Mouse (Mus musculus): Measurements from ENCODE around the gene Foxa1. TPM values are rescaled to one million over a fixed set of nuclear protein-coding genes. Genes with fewer than 3 reads are reported as not detected.

Foxa1 gene
- polyA plus RNA-seq (2012; fragmentation: generic; extraction: Trizol): not detected

- H3K4me3 ChIP-seq: no peak within 1 kb of the TSS
- no peaks in the 10 kb centered on the region for H3K27me3 ChIP-seq (ENCODE audit: control insufficient read depth, insufficient read depth, insufficient read length)
- H3K36me3 ChIP-seq (ENCODE audit: control insufficient read depth, insufficient read depth): no peaks in the 10 kb centered on the region
- no peaks in the 10 kb centered on the region for H3K79me2 ChIP-seq (ENCODE audit: control insufficient read depth, insufficient read depth)
- H3K4me2 ChIP-seq (ENCODE audit: low read depth): no peak within 1 kb of the TSS
- TF ChIP-seq MYOG (IDR thresholded peaks at IDR 0.05; ENCODE audit: control insufficient read depth in 1 of 3, insufficient read depth in 1 of 3, insufficient read length in 2 of 3, low read depth in 2 of 3) (no peak), REST (IDR thresholded peaks at IDR 0.05; ENCODE audit: insufficient read depth, insufficient read length) (no peak), TCF12 (IDR thresholded peaks at IDR 0.05; ENCODE audit: insufficient read depth, poor library complexity, severe bottlenecking) (no peak), CEBPB (IDR thresholded peaks at IDR 0.05; ENCODE audit: insufficient read depth, poor library complexity, severe bottlenecking) (no peak), USF1 (IDR thresholded peaks at IDR 0.05; ENCODE audit: low read depth) (no peak), MYOD1 (IDR thresholded peaks at IDR 0.05; ENCODE audit: control insufficient read depth in 1 of 3, insufficient read length in 2 of 3, low read depth in 2 of 3) (no peak), MAX (IDR thresholded peaks at IDR 0.05; ENCODE audit: low read depth) (no peak), POLR2A (IDR thresholded peaks at IDR 0.05; ENCODE audit: insufficient read length, low read depth) (no peak), TCF3 (IDR thresholded peaks at IDR 0.05; ENCODE audit: insufficient read length, low read depth) (no peak), POLR2AphosphoS2 (IDR thresholded peaks at IDR 0.05; ENCODE audit: insufficient read length, low read depth) (no peak), SRF (IDR thresholded peaks at IDR 0.05; ENCODE audit: control insufficient read depth, insufficient read length, low read depth) (no peak), E2F4 (IDR thresholded peaks at IDR 0.05; ENCODE audit: insufficient read depth) (no peak)
- no peak within 1 kb of the TSS for H3ac ChIP-seq (ENCODE audit: control insufficient read depth, insufficient read length)
Observed at GRCm38 (mm10) chr12:57546415-57547201, at the start of gene Foxa1. TSS of gene Foxa1 (minus strand) at chr12:57546916.

GRCm38 (mm10) chr12:57575931-57576628 lies 29.4 kb upstream of the Foxa1 start:
- no peaks in the 10 kb centered on the region for H3K36me3 ChIP-seq (ENCODE audit: control insufficient read depth, insufficient read depth)
- H3ac ChIP-seq (ENCODE audit: control insufficient read depth, insufficient read length): no peak overlapping the region
- H3K4me2 ChIP-seq (ENCODE audit: low read depth): no peak overlapping the region
- H3K79me2 ChIP-seq (ENCODE audit: control insufficient read depth, insufficient read depth): no peaks in the 10 kb centered on the region
- H3K27me3 ChIP-seq (ENCODE audit: control insufficient read depth, insufficient read depth, insufficient read length): no peaks in the 10 kb centered on the region
- TF ChIP-seq CEBPB (IDR thresholded peaks at IDR 0.05; ENCODE audit: insufficient read depth, poor library complexity, severe bottlenecking): no peak
- no peak for TF ChIP-seq MAX (IDR thresholded peaks at IDR 0.05; ENCODE audit: low read depth)
- TF ChIP-seq USF1 (IDR thresholded peaks at IDR 0.05; ENCODE audit: low read depth): no peak
- TF ChIP-seq MYOG (IDR thresholded peaks at IDR 0.05; ENCODE audit: control insufficient read depth in 1 of 3, insufficient read depth in 1 of 3, insufficient read length in 2 of 3, low read depth in 2 of 3): no peak
- TF ChIP-seq MYOD1 (IDR thresholded peaks at IDR 0.05; ENCODE audit: control insufficient read depth in 1 of 3, insufficient read length in 2 of 3, low read depth in 2 of 3): no peak
- no peak for TF ChIP-seq REST (IDR thresholded peaks at IDR 0.05; ENCODE audit: insufficient read depth, insufficient read length)
- TF ChIP-seq SRF (IDR thresholded peaks at IDR 0.05; ENCODE audit: control insufficient read depth, insufficient read length, low read depth): no peak
- TF ChIP-seq POLR2AphosphoS2 (IDR thresholded peaks at IDR 0.05; ENCODE audit: insufficient read length, low read depth): no peak
- no peak for TF ChIP-seq POLR2A (IDR thresholded peaks at IDR 0.05; ENCODE audit: insufficient read length, low read depth)
- no peak for TF ChIP-seq E2F4 (IDR thresholded peaks at IDR 0.05; ENCODE audit: insufficient read depth)
- no peak for TF ChIP-seq TCF3 (IDR thresholded peaks at IDR 0.05; ENCODE audit: insufficient read length, low read depth)
- TF ChIP-seq TCF12 (IDR thresholded peaks at IDR 0.05; ENCODE audit: insufficient read depth, poor library complexity, severe bottlenecking): no peak
- H3K4me3 ChIP-seq: no peak overlapping the region

- no peaks in the 10 kb centered on the region for H3K36me3 ChIP-seq (ENCODE audit: control insufficient read depth, insufficient read depth)
- no peak overlapping the region for H3K4me2 ChIP-seq (ENCODE audit: low read depth)
- no peak overlapping the region for H3ac ChIP-seq (ENCODE audit: control insufficient read depth, insufficient read length)
- no peaks in the 10 kb centered on the region for H3K27me3 ChIP-seq (ENCODE audit: control insufficient read depth, insufficient read depth, insufficient read length)
- H3K4me3 ChIP-seq: no peak overlapping the region
- H3K79me2 ChIP-seq (ENCODE audit: control insufficient read depth, insufficient read depth): no peaks in the 10 kb centered on the region
- TF ChIP-seq MYOD1 (IDR thresholded peaks at IDR 0.05; ENCODE audit: control insufficient read depth in 1 of 3, insufficient read length in 2 of 3, low read depth in 2 of 3): no peak
- TF ChIP-seq MYOG (IDR thresholded peaks at IDR 0.05; ENCODE audit: control insufficient read depth in 1 of 3, insufficient read depth in 1 of 3, insufficient read length in 2 of 3, low read depth in 2 of 3): no peak
- no peak for TF ChIP-seq MAX (IDR thresholded peaks at IDR 0.05; ENCODE audit: low read depth)
- TF ChIP-seq CEBPB (IDR thresholded peaks at IDR 0.05; ENCODE audit: insufficient read depth, poor library complexity, severe bottlenecking): no peak
- TF ChIP-seq REST (IDR thresholded peaks at IDR 0.05; ENCODE audit: insufficient read depth, insufficient read length): no peak
- TF ChIP-seq E2F4 (IDR thresholded peaks at IDR 0.05; ENCODE audit: insufficient read depth): no peak
- TF ChIP-seq TCF3 (IDR thresholded peaks at IDR 0.05; ENCODE audit: insufficient read length, low read depth): no peak
- TF ChIP-seq SRF (IDR thresholded peaks at IDR 0.05; ENCODE audit: control insufficient read depth, insufficient read length, low read depth): no peak
- no peak for TF ChIP-seq POLR2AphosphoS2 (IDR thresholded peaks at IDR 0.05; ENCODE audit: insufficient read length, low read depth)
- TF ChIP-seq TCF12 (IDR thresholded peaks at IDR 0.05; ENCODE audit: insufficient read depth, poor library complexity, severe bottlenecking): no peak
- no peak for TF ChIP-seq USF1 (IDR thresholded peaks at IDR 0.05; ENCODE audit: low read depth)
Observed at GRCm38 (mm10) chr12:57572415-57572814, 25.7 kb upstream of the Foxa1 start.

- Histone ChIP-seq H3K4me2 (ENCODE audit: low read depth) (no peak overlapping the region), H3K79me2 (ENCODE audit: control insufficient read depth, insufficient read depth) (no peaks in the 10 kb centered on the region), H3ac (ENCODE audit: control insufficient read depth, insufficient read length) (no peak overlapping the region), H3K27me3 (ENCODE audit: control insufficient read depth, insufficient read depth, insufficient read length) (no peaks in the 10 kb centered on the region), H3K4me3 (no peak overlapping the region), H3K36me3 (ENCODE audit: control insufficient read depth, insufficient read depth) (no peaks in the 10 kb centered on the region)
- no peak for TF ChIP-seq POLR2A (IDR thresholded peaks at IDR 0.05; ENCODE audit: insufficient read length, low read depth)
- no peak for TF ChIP-seq USF1 (IDR thresholded peaks at IDR 0.05; ENCODE audit: low read depth)
- TF ChIP-seq SRF (IDR thresholded peaks at IDR 0.05; ENCODE audit: control insufficient read depth, insufficient read length, low read depth): no peak
- TF ChIP-seq MYOD1 (IDR thresholded peaks at IDR 0.05; ENCODE audit: control insufficient read depth in 1 of 3, insufficient read length in 2 of 3, low read depth in 2 of 3): no peak
- no peak for TF ChIP-seq E2F4 (IDR thresholded peaks at IDR 0.05; ENCODE audit: insufficient read depth)
- TF ChIP-seq POLR2AphosphoS2 (IDR thresholded peaks at IDR 0.05; ENCODE audit: insufficient read length, low read depth): no peak
- no peak for TF ChIP-seq MAX (IDR thresholded peaks at IDR 0.05; ENCODE audit: low read depth)
- no peak for TF ChIP-seq TCF3 (IDR thresholded peaks at IDR 0.05; ENCODE audit: insufficient read length, low read depth)
- TF ChIP-seq REST (IDR thresholded peaks at IDR 0.05; ENCODE audit: insufficient read depth, insufficient read length): no peak
- no peak for TF ChIP-seq TCF12 (IDR thresholded peaks at IDR 0.05; ENCODE audit: insufficient read depth, poor library complexity, severe bottlenecking)
- TF ChIP-seq CEBPB (IDR thresholded peaks at IDR 0.05; ENCODE audit: insufficient read depth, poor library complexity, severe bottlenecking): no peak
- no peak for TF ChIP-seq MYOG (IDR thresholded peaks at IDR 0.05; ENCODE audit: control insufficient read depth in 1 of 3, insufficient read depth in 1 of 3, insufficient read length in 2 of 3, low read depth in 2 of 3)
Observed at GRCm38 (mm10) chr12:57571773-57572172, 25.1 kb upstream of the Foxa1 start.
